Mouse (Mus musculus) bone marrow, adult 2 months (tissue): Measurements from ENCODE around the gene Cntn5.

ENCODE experiments used
- CTCF ChIP-seq: fragments of 200-500 bp; IDR thresholded peaks from 2 replicates; pipeline ENCODE4 v1.5.1; 2011; ENCODE audit warnings: low read length, control low read depth; ENCODE audit not compliant: control insufficient read depth, insufficient read depth
- POLR2A ChIP-seq: fragments of 200-500 bp; IDR thresholded peaks from 2 replicates; pipeline ENCODE4 v1.6.1; 2011; ENCODE audit warnings: low read depth, mild to moderate bottlenecking, control low read depth, low read length, borderline replicate concordance; ENCODE audit not compliant: control insufficient read depth

DNA sequence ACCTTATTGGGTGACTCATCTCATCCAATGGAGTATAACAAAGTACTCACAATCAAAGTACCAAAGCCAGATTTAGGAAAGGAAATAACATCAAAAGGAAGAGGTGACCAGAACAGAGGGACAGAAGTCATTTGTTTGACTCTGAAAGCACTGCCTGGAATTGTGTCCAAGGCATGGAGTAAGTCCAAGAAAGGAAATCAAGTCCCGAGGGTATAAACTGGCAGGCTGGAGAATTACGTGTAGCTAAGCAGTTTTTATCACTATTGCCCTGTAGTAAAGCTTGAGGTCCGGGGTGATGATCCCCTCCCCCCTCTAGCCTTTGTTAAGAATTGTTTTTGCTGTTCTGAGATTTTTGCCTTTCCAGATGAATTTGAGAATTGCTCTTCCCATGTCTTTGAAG, 185.6 kb downstream of the Cntn5 start:
- TF ChIP-seq CTCF: no peak
- TF ChIP-seq POLR2A: no peak
